Mouse (Mus musculus) heart, postnatal 0 days (tissue): ENCODE measurements around the gene Mad2l1bp.

Experiments
- CTCF ChIP-seq: IDR thresholded peaks from 2 replicates; pipeline ENCODE4 v1.5.1; 2016; ENCODE audit warnings: antibody characterized with exemption, control low read depth, low read depth
- EP300 ChIP-seq: IDR thresholded peaks from 2 replicates; pipeline ENCODE4 v1.6.1; 2016; ENCODE audit warnings: antibody characterized with exemption, low read depth

GRCm38 (mm10) chr17:46118423-46118850 is 34.9 kb downstream of the Mad2l1bp start:
- TF ChIP-seq EP300 (no peak), CTCF (no peak)
